Mouse (Mus musculus): ENCODE measurements around the gene Fam69a.
"Not testable (repeated sequence)": the region's sequence is repeated elsewhere in the genome, so short reads cannot be mapped to it uniquely, and the experiment has no call there.

Gene Fam69a

DNA sequence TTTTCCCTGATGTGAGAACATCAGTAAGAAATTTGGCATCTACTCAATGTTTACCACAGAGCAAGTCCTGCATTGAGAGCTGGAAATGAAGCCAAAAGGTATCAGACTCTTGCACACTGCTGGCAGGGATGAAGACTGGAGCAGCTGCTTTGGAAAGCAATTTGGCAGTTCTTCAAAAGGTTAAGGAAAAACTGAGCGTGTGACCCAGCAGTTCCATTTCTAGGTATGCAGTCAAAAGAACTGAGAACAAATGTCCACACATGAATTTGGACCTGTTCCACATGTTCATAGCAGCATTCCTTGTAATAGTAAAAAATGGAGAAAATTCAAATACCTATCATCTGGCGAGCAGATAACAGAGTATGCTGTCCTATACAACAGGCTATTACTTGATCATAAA, 39.3 kb downstream of the Fam69a start:
- no peak for DNase-seq (ENCODE audit: low spot score in 2 of 2)

DNA sequence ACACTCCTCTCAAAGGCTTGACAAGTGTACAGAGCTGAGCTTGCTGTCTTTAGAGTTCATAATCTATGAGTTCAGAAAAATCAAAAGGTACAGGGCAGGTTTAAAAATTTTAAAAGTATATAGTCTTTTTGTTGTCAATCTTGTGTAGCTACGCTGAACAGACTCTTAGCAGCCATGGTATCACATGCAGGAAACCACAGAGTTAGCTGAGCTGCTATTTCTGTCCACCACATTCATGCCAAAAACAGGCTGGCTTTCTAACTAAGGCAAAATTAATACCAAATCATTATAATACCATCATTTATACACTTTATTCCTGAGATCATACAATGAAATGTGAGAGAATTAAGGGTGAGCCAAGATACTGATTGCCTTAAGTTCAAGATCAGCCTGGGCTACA, 40.4 kb downstream of the Fam69a start:
- no peak for DNase-seq (ENCODE audit: low spot score in 2 of 2)

DNA sequence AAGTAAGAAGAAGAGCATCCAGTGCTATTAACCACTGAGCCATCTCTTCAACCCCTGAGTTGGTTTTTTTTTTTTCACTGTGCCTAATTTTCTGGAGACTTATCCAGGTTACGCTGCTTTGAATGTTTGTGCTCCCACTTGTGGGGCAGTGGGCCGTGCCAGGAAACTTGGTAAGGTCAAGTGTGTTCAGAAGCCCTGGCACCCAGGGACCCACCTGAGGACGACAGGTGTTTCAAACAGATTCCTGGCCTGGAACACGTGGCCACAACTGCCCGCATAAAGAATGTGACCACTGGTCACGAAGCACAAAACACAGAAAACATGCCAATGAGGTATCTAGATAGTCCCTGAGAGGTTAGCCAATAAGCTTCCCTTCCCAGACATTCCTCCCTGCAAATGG, 43.4 kb downstream of the Fam69a start:
- no peak for DNase-seq (ENCODE audit: low spot score in 2 of 2)

DNA sequence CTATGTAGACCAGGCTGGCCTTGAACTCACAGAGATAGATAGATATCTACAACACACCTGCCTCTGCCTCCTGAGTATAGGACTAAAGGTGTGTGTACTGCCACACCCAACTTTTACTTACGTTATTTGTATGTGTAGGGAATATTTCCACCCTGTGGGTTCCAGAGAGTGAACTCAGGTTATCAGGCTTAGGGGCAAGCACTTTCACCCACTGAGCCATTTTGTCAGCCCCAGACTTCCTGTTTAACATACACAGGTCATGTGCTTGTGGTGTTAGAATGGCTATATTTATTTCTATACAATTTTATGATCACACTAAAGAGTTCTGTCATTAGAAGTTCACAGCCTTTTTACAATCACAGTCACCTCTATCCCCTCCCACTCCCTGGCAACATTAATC, 43.9 kb downstream of the Fam69a start:
- DNase-seq (ENCODE audit: low spot score in 2 of 2): no peak

DNA sequence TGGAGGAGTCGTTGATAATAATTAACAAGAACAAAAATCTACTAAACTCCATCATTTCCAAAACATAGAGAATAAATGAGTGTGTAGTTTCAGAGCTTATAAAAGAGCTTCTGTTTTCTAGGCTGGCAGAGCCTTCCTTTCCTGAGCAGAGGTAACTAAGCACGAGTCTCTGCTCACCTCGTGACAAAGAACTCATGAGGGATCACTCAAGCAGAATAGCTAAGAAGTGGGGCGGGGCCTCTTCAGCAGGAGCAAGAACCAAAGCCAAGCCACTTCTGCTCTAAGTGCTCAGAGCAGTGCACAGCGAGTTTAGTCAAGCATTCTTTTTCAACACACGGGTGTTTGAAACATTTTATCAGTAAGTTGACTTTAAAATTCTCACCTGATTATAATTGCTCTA, 45.7 kb downstream of the Fam69a start:
- peak in 1 of 2 experiments; percentile 63 for DNase-seq (ENCODE audit: low spot score in 2 of 2)

DNA sequence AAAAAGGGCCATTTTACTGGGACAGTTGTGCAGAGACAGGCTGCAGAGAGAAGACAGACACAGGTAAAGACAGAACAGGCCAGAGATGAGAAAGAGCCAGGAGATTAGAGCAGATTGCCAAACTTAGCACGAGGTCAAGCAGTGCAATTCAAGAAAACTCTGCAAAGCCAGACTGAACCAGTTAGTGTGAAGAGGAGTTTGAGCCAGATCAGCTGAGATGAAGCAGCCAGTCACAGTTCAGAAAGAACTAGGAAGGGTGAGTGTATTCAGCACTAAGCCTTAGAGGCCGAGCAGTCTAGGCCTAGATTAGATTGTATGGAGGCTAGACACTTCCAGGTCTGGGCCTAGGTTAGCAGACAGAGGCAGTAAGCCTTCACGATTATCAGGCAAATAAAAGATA, 47.2 kb downstream of the Fam69a start:
- DNase-seq (ENCODE audit: low spot score in 2 of 2): no peak

DNA sequence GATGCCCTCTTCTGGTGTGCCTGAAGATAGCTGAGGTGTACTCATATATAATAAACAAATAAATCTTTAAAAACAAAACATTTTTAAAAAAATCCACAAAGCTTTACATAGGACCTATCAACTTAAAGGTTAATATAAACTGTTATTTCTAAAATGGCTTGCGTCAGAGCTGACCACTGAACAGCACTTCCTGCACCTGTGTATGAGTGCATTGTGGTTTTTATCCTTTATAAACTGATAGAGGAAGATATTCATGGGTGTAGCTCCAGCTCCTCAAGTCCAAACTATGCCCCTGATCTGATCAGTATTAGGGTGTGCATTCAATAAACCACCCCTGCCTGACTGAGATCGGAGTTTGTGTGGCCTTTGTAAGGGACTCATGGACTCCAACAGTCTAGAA, 48.0 kb downstream of the Fam69a start:
- no peak for DNase-seq (ENCODE audit: low spot score in 2 of 2)

DNA sequence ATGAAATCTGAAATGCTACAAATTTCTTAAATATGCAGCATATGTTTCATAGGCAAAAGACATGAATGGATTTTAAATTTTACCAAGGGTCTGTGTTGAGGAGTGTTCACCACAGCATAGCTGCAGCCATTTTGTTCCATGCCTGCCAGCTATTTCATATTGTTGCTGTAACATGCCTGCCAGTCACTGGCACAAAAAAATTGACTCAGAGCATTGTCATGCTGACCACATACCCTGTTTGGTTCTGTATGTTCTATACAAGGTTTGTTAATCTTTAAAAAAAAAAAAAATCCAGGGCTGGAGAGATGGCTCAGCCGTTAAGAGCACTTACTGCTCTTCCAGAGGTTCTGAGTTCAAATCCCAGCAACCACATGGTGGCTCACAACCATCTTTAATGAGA, 48.4 kb downstream of the Fam69a start:
- not testable (repeated sequence) for DNase-seq (ENCODE audit: low spot score in 2 of 2)

DNA sequence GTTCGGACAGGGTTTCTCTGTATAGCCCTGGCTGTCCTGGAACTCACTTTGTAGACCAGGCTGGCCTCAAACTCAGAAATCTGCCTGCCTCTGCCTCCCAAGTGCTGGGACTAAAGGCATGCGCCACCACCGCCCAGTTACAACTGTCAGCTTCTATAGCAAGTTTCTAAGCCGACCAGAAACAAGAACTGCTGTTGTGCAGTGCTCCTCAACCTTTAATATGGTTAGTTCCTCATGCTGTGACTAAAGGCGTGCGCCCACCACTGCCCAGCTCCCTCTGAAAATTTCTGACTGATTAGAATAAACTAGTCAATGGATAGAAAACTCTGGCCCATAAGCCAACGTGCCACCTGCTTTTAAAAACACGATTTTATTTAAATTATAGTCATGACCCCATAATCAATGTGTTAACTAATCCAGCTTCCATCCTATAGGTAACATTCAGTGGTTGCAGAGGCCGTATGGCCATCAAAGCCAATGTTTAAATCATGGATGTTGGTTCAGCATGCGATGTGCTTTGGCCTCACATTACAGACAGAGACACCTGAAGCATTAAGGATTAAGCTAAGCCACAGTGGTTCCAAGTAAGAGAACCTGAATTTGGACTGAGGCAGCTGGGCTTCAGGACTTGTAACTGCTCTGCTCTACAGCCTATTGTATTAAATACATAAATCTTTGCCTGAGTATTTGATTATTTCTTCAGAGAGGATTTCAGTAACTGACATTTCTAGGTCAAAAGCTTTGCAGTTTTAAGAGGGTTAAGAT, 50.1 kb downstream of the Fam69a start:
- DNase-seq (ENCODE audit: low spot score in 2 of 2): no peak

DNA sequence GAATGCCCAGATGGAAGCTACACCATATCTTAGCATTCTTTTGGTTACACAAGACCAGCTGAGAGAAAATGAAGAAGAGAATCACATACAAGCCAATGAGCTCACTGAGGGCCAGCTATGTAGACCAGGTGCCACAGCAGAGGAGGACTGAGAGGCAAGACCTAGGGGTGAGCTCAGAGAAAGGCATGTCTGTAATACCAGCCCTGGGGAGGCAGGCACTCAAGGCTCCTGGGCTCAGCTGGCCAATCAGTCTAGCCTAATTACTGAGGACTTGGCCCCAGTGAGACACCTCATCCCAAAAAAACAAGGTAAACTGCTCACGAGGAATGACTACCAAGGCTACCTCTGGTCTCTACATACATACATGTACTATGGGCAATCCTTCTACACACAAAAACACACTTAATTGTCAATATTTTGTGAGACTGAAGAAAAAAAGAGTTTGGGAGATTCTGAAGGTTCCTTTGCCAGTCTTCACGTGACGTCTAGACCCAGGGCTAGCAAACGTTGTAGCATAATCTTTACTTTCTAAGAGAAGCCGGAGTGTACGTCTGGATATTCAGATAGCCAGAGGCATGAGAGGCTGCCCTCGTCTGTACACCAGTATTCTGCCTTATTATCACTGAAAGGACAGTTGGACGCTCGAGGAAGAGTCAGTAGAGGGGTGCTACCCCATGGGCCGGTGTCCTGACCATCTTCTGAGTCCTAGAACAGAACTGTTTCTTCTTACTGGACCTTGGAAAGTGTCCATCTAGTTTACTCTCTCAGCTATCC, 51.9 kb downstream of the Fam69a start:
- DNase-seq (ENCODE audit: low spot score in 2 of 2): no peak

DNA sequence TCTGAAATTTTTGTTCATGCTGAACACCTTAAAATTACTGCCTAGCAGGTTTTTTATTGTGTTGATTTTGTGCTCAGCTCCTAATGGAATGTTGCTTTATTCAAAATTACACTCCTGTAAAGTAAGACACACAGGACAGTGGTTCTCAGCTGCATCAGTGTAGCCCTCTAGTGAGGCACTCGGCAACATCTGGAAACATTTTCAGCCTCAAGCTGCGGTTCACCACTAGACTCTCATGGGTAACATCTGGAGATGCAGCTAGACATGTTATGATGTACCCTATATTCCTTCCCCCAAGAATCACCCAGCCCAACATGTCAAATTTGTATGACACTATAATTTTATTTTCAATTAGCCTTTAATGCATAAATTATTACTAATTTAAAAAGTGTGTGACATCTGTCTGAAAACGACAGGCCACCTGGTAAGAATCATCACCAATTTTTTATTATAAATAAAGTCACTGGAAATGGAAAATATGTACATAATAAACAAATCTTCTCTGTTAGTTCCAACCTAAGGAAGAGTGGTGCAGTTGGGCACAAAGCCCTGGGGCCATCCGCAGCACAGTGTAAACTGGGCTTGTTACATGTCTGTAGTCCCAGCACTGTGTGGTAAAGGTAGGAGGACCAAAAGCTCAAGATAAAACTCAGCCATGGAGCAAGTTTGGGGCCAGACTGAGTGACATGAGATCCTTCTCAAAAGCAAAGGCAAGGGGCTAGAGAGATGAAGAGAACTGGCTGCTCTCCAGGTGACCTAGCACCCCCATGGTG, 53.5 kb downstream of the Fam69a start:
- no peak for DNase-seq (ENCODE audit: low spot score in 2 of 2)

DNA sequence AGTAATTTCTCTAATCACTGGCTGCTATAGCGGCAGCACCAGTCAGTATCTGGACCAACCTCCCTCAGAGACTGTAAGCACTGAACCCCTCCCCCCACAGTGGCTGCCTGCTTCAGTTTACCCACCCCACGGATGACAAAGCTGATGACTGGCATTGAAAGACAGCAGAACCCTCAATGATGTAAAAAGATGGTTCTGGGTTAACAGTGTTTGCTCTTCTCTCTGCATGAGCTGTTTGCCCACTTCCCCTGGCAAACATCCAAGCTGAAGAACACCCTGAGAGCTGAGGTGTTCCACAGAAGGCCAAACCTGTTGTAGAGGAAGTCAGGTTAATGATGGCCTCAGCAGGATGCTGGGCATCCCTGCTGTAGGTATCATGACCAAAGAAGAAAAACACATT, 54.3 kb downstream of the Fam69a start:
- peak in 1 of 2 experiments; percentile 42 for DNase-seq (ENCODE audit: low spot score in 2 of 2)

DNA sequence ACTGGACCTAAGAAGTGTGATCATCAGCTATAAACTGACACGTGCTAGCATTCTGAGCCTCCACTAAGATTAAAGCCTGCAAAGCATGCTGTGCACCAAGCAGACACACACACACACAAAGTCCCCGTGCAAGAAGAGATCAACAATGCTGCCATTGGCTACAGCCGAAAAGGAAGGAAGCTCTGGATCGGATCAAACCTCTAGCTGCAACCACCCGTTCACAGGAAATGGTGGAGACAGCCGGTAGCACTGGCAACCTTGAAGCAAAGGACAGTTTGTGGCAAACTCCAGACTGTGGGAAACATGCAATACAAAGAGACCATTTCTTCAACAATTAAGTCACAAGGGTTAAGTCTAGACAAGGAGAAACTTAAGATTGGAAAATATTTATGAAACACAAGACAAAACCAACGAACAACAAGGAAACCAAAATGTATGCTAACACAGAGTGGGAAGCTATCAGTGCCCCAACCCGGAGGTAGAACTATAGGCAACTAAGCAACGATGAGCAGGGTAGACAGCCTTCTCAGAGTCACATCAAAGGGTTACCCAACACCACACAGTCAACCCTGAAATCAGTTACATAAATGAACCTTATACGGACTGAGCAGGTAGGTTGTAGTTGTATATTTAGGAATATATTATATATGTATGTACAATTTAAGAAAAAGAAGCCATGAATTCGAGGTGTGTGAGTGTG, 60.2 kb downstream of the Fam69a start:
- peak in 1 of 2 experiments; percentile 42 for DNase-seq (ENCODE audit: low spot score in 2 of 2)

DNA sequence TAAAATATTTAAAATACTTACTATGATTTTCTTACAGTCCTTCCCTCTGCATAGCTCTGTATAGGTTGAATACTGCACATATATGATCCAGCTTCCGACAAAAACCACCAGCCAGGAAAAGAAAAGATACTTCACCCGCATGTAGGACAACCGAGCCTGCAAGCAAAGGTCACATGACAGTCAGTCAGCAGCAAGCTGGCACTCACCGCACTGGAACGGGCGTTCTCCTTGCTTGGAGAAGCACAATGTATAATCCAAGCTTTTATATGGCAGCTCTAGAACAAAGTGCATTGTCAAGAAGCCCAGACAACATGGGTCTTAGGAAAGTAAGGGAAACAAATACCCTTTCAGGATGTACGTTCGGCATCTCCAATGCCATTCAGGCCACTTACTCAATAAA, 62.3 kb downstream of the Fam69a start:
- no peak for DNase-seq (ENCODE audit: low spot score in 2 of 2)

DNA sequence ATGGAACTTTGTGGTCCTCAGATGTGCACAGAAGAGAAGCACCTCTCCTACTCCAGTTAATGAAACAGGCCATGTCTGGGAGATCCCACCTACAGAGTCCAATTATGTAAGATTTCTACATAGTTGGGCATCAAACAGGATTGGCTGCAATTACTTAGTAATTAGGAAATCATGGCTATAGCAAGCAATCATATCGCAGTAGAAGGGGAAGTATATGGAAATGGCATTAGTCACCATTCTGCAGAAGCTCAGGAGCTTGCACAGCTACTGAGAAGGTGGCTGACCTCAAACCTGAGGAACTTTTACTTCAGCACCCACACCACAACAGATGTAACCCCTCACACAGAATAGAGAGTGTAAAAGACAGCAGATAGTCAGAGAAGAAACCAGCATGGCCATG, 64.0 kb downstream of the Fam69a start:
- DNase-seq (ENCODE audit: low spot score in 2 of 2): no peak

DNA sequence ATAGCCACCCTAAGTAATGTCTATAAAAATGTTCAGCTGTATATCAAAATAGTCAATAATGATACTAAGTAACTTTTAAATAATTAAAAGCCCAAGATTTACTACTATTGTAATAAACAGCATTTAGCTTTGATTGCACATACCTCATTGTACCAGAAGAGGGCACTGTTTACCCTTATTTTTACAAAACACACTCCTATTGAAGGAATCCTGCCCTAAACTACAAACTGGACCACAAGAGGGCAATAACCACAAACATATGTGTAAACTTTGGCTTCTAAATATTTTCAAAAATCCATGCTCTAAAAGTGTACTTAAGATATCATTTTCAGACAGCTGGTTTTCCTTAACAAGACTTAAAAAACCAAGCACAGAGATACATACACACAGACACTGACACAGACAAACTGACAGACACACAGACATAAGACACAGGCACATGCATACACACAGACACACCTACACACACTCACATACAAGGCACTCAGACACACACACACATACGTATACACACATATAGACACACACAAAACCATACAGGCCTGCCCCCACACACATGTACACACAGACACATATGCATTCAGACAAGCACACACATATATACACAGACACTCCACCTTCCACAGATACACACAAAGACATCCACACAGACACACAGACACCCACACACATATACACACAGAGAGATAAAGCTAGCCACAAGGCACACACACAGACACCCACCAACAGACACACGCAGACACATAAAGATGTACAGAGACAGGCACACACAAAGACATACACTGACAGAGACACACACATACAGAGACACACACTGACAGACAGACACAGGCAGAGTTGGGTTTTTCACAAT, 65.3 kb downstream of the Fam69a start:
- DNase-seq (ENCODE audit: low spot score in 2 of 2): peak in 1 of 2 experiments; percentile 44

DNA sequence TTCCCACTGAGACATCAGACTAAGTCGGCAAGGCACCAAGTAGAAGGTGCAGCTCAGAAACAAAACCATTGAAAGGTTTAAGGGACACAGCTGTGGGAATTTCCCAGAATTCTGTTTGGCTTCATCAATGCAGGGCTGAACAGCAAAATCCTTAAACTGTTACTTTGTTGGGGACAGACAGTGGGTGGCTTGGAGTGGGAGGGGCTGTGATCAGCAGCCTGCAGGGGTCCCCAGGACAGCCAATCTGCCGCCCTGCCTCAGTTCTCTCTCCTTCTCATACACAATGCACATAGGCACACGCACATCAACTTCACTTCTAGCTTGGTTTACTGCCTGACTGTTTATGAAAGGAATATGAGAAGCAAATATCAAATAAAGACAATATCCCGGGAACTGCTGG, 71.6 kb downstream of the Fam69a start:
- no peak for DNase-seq (ENCODE audit: low spot score in 2 of 2)

DNA sequence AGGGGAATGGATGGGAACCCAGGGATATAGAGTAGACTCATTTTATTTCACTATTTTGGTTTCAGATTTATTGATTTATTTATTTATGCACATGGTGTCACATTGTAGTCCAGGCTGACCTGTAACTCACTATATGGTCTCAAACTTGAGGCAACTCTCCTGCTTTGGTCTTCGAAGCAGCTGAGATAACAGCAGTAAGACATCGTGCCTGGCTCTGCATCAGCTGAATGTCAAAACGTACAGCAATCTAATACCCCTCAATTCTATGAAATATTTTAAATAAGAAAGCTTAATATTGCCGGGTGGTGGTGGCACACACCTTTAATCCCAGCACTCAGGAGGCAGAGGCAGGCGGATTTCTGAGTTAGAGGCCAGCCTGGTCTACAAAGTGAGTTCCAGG, 75.9 kb downstream of the Fam69a start:
- no peak for DNase-seq (ENCODE audit: low spot score in 2 of 2)

DNA sequence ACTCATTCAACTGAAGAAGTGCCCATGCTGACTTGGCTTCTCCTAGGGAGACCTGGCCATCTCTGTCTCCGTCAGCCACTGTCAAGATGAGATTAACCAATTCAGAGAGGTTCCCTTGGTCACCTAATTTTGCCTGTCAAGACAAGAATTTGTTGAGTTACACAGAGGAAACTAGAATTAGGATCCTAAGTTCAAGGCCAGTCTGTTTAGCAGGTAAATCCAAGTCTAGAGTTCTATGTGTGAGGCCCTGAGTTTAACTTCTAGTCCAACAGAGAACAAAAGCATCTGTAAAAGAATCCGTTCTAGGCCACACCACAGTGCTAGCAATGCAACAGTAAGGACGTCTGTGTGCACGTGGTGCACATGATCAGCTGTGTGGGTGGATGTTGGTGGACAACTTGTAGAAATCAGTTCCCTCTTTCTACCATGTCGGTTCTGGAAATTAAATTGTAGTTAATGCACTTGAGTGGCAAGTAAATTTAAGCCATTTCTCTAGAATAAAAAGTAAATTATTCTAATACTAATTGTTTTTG, 76.7 kb downstream of the Fam69a start:
- DNase-seq (ENCODE audit: low spot score in 2 of 2): no peak

DNA sequence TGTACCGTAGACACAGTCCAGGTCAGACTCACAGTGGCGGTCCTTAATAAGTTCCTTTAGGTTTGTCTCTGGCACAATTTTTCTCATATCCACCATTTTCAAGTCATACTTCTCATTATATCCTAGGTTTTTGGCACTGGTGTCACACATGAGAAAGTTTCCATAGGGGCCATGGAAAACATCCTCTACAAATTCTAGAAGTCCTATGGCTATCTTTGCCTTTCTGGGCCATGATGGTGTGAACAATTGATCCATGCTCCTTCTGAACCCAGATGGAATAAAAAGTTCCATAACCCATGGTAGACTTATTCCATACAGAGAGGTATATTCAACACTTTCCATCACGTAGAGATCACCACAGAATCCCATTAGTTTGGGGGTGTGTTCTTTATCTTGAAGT, 77.2 kb downstream of the Fam69a start:
- no peak for DNase-seq (ENCODE audit: low spot score in 2 of 2)
